Mouse (Mus musculus) leukemia stem cell, adult 10-12 weeks (primary cell): ENCODE data around the gene Smarcd1. TPM values are rescaled to one million over a fixed set of nuclear protein-coding genes. Genes with fewer than 3 reads are reported as not detected.

Experiments
- polyA plus RNA-seq: library from polyadenylated mRNA; stranded (reverse); fragments of >175 nt; gene quantifications from 2 replicates; pipeline ENCODE4 v1.2.3, GENCODE M21; 2012; ENCODE audit warnings: low replicate concordance

Smarcd1 gene
- 27.7 and 29.8 TPM in 2 replicates for polyA plus RNA-seq

GRCm38 (mm10) chr15:99701999-99702900, at the start of gene Smarcd1:
Gene Smarcd1, plus strand, starts transcription at chr15:99702129.

DNA sequence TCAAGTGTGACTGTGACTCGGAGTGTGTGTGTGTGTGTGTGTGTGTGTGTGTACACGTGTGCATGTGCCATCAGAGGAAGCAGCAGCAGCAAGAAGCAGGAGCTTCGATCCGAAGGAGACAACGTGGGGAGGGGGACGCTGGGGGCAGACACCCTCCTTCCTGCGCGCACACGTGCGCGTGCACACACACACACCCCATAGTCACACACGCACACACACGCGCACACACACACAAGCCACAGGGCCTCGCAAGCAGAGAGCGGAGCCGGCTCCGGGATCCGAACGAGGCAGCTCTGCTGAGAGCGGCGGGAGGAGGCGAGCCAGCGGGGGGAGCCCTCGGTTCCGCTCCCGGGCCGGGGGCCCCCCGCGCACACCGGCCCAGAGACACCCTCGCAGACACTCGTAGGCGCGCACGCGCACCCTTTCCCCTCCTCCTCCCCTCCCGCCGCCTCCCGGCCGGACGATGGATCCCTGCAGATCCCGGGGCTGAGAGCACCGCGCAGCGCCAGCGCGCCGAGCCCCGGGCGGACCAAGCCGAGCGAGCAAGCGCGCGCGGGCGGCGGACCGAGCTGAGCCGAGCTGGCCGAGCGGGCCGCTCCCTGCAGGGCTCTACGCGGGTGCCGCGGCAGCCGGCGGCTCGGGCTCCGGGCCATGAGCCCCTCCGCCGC, 31.6 kb upstream of the Smarcd1 start, which contains the start of gene Asic1:
Gene Asic1 (plus strand): TSS at position 215 of the 668 bp plus-strand sequence.

DNA sequence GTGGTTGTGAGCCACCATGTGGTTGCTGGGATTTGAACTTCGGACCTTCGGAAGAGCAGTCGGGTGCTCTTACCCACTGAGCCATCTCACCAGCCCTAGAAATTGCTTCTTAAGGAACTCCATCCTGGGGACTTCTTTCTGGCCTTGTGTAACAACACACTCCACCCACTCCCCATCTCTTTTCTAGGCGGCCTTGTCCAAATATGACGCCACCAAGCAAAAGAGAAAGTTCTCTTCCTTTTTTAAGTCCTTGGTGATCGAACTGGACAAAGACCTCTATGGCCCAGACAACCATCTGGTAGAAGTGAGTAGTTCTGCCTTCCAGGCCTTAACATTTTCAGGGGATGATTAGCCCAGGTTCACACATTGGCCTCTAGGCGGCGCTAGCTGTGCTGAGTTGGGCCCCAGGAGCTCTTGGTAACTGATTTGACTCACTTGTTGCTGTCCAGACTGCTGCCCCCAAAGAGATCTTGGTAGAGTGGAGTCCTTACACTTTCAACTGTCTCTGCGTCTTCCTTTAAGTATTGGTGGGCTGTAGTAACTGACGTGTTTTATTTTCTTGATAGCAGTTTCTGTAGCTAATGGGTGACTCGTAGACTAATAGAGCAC, 3.6 kb downstream of the Smarcd1 start, which contains the start of gene Gm17349:
Gene Gm17349 (minus strand): TSS at position 51 of the 609 bp plus-strand sequence.

GRCm38 (mm10) chr15:99717386-99718334, 15.7 kb downstream of the Smarcd1 start, which contains the start of gene Gpd1:
Gene Gpd1, plus strand, starts transcription at chr15:99717515.

DNA sequence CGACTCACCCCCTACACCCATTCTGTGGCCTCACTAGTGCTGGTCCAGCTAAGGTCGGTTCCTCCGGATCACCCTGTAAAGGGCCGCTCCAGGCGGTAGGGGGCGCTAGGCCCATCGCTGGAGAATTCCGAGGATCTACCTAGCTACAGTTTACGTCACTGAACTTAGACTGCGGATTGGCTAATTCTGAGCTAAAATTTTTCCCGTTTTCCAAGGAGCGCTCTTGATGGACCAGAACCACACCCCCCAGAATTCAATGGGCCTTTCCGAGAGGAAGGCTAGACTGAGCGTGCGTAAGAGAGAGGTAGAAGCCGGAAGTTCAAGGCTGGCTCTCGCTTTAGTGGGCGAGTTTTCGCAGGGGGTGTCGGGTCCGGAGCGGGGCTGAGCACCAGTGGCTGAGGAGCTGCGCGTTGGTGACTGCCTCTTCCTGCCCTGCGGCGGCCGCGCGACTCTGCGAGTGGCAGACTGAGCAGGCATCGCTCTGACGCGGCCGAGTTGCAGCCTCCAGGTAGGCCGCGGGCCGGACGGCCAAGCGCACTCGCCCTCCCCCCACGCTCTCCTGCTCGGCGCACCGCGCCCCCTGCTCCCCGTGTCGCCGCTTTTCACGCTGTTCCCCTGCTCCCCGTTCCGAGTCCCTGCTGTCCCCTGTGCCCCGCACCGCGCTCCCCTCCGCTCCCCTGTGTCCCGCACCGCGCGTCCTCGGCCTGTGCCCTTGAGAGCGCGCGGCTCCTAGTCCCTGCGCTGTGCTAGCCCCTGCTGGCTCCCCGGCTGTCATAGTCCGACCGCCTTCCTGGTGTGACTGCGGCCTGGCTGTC, 23.6 kb downstream of the Smarcd1 start, which contains the start of gene Cox14:
Gene Cox14 (plus strand): TSS at position 278 of the 815 bp plus-strand sequence.

Other genes starting within 250 kb of the Smarcd1 start
- 6.2 and 9.8 TPM in 2 replicates for gene Nckap5l, start 244.4 kb upstream of the Smarcd1 start, polyA plus RNA-seq
- gene Bcdin3d, start 227.4 kb upstream of the Smarcd1 start, polyA plus RNA-seq, result 3.8 and 5.3 TPM in 2 replicates
- gene Faim2, start 174.0 kb upstream of the Smarcd1 start, polyA plus RNA-seq, result 0.01 TPM in 1 of 2 replicates, not detected in the other
- 0.17 TPM in 1 of 2 replicates, not detected in the other for gene Aqp2, start 123.1 kb upstream of the Smarcd1 start, polyA plus RNA-seq
- gene Aqp5, start 111.3 kb upstream of the Smarcd1 start, polyA plus RNA-seq, result not detected in 2 replicates
- gene Aqp6, start 100.7 kb upstream of the Smarcd1 start, polyA plus RNA-seq, result not detected in 2 replicates
- gene Racgap1, start 50.5 kb upstream of the Smarcd1 start, polyA plus RNA-seq, result 3.3 and 14.9 TPM in 2 replicates
- gene Asic1, start 31.8 kb upstream of the Smarcd1 start, polyA plus RNA-seq, result not detected in 2 replicates
- 10.0 and 21.9 TPM in 2 replicates for gene Gm17349, start 3.4 kb downstream of the Smarcd1 start, polyA plus RNA-seq
- 8.1 and 8.8 TPM in 2 replicates for gene Gpd1, start 15.4 kb downstream of the Smarcd1 start, polyA plus RNA-seq
- 26.9 and 33.0 TPM in 2 replicates for gene Cox14, start 23.5 kb downstream of the Smarcd1 start, polyA plus RNA-seq
- 1.6 and 2.9 TPM in 2 replicates for gene Cers5, start 70.8 kb downstream of the Smarcd1 start, polyA plus RNA-seq
- 1.0 and 2.6 TPM in 2 replicates for gene Lima1, start 173.3 kb downstream of the Smarcd1 start, polyA plus RNA-seq